Mouse (Mus musculus) midbrain, embryonic 15.5 days (tissue): Measurements from ENCODE around the gene Dvl3. TPM values are rescaled to one million over a fixed set of nuclear protein-coding genes. Genes with fewer than 3 reads are reported as not detected.
"Not testable (repeated sequence)": the region's sequence is repeated elsewhere in the genome, so short reads cannot be mapped to it uniquely, and the experiment has no call there.

ENCODE experiments used
- ATAC-seq: fragments of 200-750 bp; cut with Nextera tagmentation; replicated peaks from 2 replicates; pipeline ENCODE4 v1.8.0; 2017; ENCODE audit warnings: moderate TSS enrichment
- H3K27ac ChIP-seq: fragments of 300-500 bp; sonication (generic); 2 replicates; pipeline ENCODE4 v1.5.1; 2015; ENCODE audit warnings: mild to moderate bottlenecking, inconsistent platforms
- H3K27me3 ChIP-seq: fragments of 300-500 bp; sonication (generic); replicated peaks from 2 replicates; pipeline ENCODE4 v1.6.1; 2015; ENCODE audit warnings: inconsistent platforms
- H3K36me3 ChIP-seq: fragments of 300-500 bp; sonication (generic); replicated peaks from 2 replicates; pipeline ENCODE4 v1.6.1; 2015; ENCODE audit warnings: inconsistent platforms
- H3K4me1 ChIP-seq: fragments of 300-500 bp; sonication (generic); 2 replicates; pipeline ENCODE4 v1.6.1; 2015; ENCODE audit warnings: inconsistent platforms
- H3K4me2 ChIP-seq: fragments of 300-500 bp; sonication (generic); 2 replicates; pipeline ENCODE4 v1.6.1; 2015; ENCODE audit warnings: inconsistent platforms, mild to moderate bottlenecking, moderate library complexity
- H3K4me3 ChIP-seq: fragments of 300-500 bp; sonication (generic); 2 replicates; pipeline ENCODE4 v1.5.1; 2015; ENCODE audit warnings: mild to moderate bottlenecking, inconsistent platforms
- H3K9ac ChIP-seq: fragments of 300-500 bp; sonication (generic); 2 replicates; pipeline ENCODE4 v1.6.1; 2015; ENCODE audit warnings: mild to moderate bottlenecking, inconsistent platforms
- H3K9me3 ChIP-seq: fragments of 300-500 bp; sonication (generic); 2 replicates; pipeline ENCODE4 v1.6.1; 2016; ENCODE audit warnings: inconsistent platforms
- WGBS: fragments of 180-500 bp; shearing (Covaris S2); methylation state at CpG from one replicate; pipeline ENCODE4 v1.1.7; 2015; ENCODE audit warnings: mixed read lengths; 5-methylcytosine and 5-hydroxymethylcytosine counted together
- polyA plus RNA-seq: library from polyadenylated mRNA; unstranded; fragments of >200 nt; fragmentation: Nextera tagmentation; extraction: Ambion mirVana; gene quantifications from 2 replicates; pipeline ENCODE4 v1.2.1, GENCODE M21; 2015

The Dvl3 gene
- polyA plus RNA-seq, 1 experiment from 2014 or later: 43.8 TPM

- 97% methylated on average over 7 of the region's 7 CpGs for WGBS
- not testable (repeated sequence) for H3K4me1 ChIP-seq, H3K4me3 ChIP-seq, H3K4me2 ChIP-seq, H3K27me3 ChIP-seq, H3K9me3 ChIP-seq, ATAC-seq, H3K9ac ChIP-seq, H3K36me3 ChIP-seq, H3K27ac ChIP-seq
These were observed 33.1 kb upstream of the Dvl3 start for GRCm38 (mm10) chr16:20483716-20484115.

DNA sequence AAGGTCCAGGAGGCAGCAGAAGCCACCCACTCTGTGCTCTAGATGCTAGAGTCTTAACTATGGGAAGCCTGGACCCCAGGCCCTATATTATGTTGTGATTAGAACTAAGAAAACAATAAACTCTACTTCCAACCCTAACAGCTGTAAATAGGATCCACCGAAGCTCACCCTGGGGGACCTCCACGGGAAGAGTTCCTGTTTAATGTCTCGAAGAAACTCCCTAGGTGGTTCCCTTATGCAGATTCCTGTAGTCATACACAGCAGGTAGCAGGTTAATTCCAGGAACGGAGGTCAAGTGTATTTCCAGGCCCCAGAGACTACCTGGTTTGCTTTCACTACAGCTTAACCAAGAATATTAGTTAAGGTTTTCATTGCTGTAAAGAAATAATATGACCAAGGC lies 31.7 kb upstream of the Dvl3 start:
- no peak overlapping the region for H3K9ac ChIP-seq
- no peak for ATAC-seq
- no peak overlapping the region for H3K4me3 ChIP-seq
- no peak overlapping the region for H3K4me2 ChIP-seq
- H3K4me1 ChIP-seq: no peaks in the 10 kb centered on the region
- WGBS: 39% methylated on average over 4 of the region's 4 CpGs
- H3K27me3 ChIP-seq: no peaks in the 10 kb centered on the region
- H3K9me3 ChIP-seq: no peaks in the 10 kb centered on the region
- no peak overlapping the region for H3K27ac ChIP-seq
- H3K36me3 ChIP-seq: no peaks in the 10 kb centered on the region

GRCm38 (mm10) chr16:20486048-20486447 lies 30.7 kb upstream of the Dvl3 start:
- no peaks in the 10 kb centered on the region for H3K4me1 ChIP-seq
- H3K9ac ChIP-seq: no peak overlapping the region
- no peaks in the 10 kb centered on the region for H3K36me3 ChIP-seq
- no peak overlapping the region for H3K4me2 ChIP-seq
- 45% methylated on average over 3 of the region's 3 CpGs for WGBS
- ATAC-seq: no peak
- no peak overlapping the region for H3K27ac ChIP-seq
- no peaks in the 10 kb centered on the region for H3K9me3 ChIP-seq
- H3K4me3 ChIP-seq: no peak overlapping the region
- H3K27me3 ChIP-seq: no peaks in the 10 kb centered on the region

GRCm38 (mm10) chr16:20488151-20488550 lies 28.6 kb upstream of the Dvl3 start:
- Histone ChIP-seq H3K9me3 (no peaks in the 10 kb centered on the region), H3K4me2 (no peak overlapping the region), H3K4me1 (no peaks in the 10 kb centered on the region), H3K4me3 (no peak overlapping the region), H3K27me3 (no peaks in the 10 kb centered on the region), H3K27ac (no peak overlapping the region), H3K9ac (no peak overlapping the region), H3K36me3 (no peaks in the 10 kb centered on the region)
- ATAC-seq: no peak
- WGBS: 85% methylated on average over 1 of the region's 1 CpGs

DNA sequence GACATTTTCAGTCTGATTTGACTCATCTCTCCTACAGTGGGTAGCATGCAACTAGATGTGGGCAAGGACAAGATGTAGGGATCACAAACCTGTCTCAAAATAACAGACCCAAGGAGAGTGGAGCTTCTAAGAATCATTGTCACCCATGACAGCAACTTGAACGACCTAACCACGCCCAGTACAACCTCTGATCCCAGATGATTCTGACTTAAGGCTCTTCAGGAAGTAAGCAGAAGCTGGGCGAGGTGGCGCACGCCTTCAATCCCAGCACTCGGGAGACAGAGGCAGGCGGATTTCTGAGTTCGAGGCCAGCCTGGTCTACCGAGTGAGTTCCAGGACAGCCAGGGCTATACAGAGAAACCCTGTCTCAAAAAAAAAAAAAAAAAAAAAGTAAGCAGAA lies 28.0 kb upstream of the Dvl3 start:
- H3K27me3 ChIP-seq, H3K4me3 ChIP-seq, ATAC-seq, H3K9ac ChIP-seq, H3K9me3 ChIP-seq, H3K4me2 ChIP-seq, H3K27ac ChIP-seq, H3K36me3 ChIP-seq, H3K4me1 ChIP-seq: not testable (repeated sequence)
- WGBS: 89% methylated on average over 9 of the region's 9 CpGs

GRCm38 (mm10) chr16:20489233-20489632 lies 27.5 kb upstream of the Dvl3 start:
- no peak overlapping the region for H3K4me2 ChIP-seq
- H3K27ac ChIP-seq: no peak overlapping the region
- H3K27me3 ChIP-seq: no peaks in the 10 kb centered on the region
- no peaks in the 10 kb centered on the region for H3K36me3 ChIP-seq
- WGBS: 89% methylated on average over 2 of the region's 2 CpGs
- H3K9me3 ChIP-seq: no peaks in the 10 kb centered on the region
- H3K9ac ChIP-seq: no peak overlapping the region
- no peak overlapping the region for H3K4me3 ChIP-seq
- H3K4me1 ChIP-seq: no peaks in the 10 kb centered on the region
- ATAC-seq: no peak

DNA sequence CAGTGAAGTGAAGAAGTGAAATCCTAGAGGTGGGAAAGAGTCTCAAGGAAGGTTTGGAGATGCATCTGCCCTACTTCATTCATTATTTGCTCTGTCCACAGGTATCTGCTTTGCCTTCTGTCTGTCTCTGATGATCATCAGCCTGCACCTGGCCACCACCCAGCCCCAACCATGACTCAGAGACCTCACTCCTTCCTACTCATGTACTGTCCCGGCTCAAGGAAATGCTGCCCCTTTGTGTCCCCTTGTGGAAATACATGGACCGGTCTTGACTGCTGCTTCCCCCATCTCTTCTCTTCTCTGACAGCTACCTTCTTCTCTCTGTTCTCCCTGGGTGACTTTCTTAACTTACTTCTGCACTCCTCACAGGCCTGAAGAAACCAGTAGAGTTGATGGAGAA lies 26.2 kb upstream of the Dvl3 start:
- Histone ChIP-seq H3K27me3 (no peaks in the 10 kb centered on the region), H3K27ac (no peak overlapping the region), H3K9ac (no peak overlapping the region), H3K9me3 (no peaks in the 10 kb centered on the region), H3K4me1 (no peaks in the 10 kb centered on the region), H3K4me3 (no peak overlapping the region), H3K4me2 (no peak overlapping the region), H3K36me3 (no peaks in the 10 kb centered on the region)
- ATAC-seq: no peak
- WGBS: 57% methylated on average over 2 of the region's 2 CpGs

- Histone ChIP-seq H3K4me2 (no peak overlapping the region), H3K9me3 (no peaks in the 10 kb centered on the region), H3K27me3 (no peaks in the 10 kb centered on the region), H3K9ac (no peak overlapping the region), H3K4me3 (no peak overlapping the region), H3K36me3 (no peaks in the 10 kb centered on the region), H3K4me1 (no peaks in the 10 kb centered on the region), H3K27ac (no peak overlapping the region)
- no peak for ATAC-seq
- WGBS: 76% methylated on average over 2 of the region's 2 CpGs
These were observed 25.5 kb upstream of the Dvl3 start for GRCm38 (mm10) chr16:20491301-20491700.

DNA sequence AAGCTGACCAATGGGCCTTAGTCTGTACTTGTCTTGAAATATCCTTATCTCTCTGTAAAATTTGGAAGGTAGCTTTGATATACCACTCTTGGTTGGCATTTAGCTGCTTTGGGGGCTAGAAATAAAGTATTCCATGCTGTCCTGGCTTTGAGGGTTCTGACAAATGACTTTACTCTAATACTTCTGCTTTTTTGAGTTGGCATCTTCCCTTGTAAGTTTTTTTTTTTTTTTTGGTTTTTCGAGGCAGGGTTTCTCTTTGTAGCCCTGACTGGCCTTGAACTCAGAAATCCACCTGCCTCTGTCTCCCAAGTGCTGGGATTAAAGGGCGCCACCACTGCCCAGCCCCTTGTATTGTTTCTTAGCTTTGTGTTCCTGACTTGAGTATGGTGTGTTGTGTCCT lies 23.3 kb upstream of the Dvl3 start:
- no peak overlapping the region for H3K27ac ChIP-seq
- no peaks in the 10 kb centered on the region for H3K9me3 ChIP-seq
- 84% methylated on average over 2 of the region's 2 CpGs for WGBS
- no peak overlapping the region for H3K4me2 ChIP-seq
- H3K9ac ChIP-seq: no peak overlapping the region
- H3K27me3 ChIP-seq: peaks cover 7% of the 10 kb centered on the region; the same call in 1 of the 2 replicates
- no peak for ATAC-seq
- no peaks in the 10 kb centered on the region for H3K36me3 ChIP-seq
- H3K4me1 ChIP-seq: peaks cover 13% of the 10 kb centered on the region
- no peak overlapping the region for H3K4me3 ChIP-seq

- H3K9ac ChIP-seq: peak overlapping the region; percentile 27
- peak; percentile 4; the same call in 1 of the 2 replicates for ATAC-seq
These were observed 19.8 kb upstream of the Dvl3 start for GRCm38 (mm10) chr16:20496671-20497600.

GRCm38 (mm10) chr16:20497980-20498676 lies 18.7 kb upstream of the Dvl3 start:
- 12% methylated on average over 16 of the region's 16 CpGs for WGBS
- Histone ChIP-seq H3K4me1 (peaks cover 22% of the 10 kb centered on the region), H3K4me3 (peak overlapping the region; percentile 94), H3K27me3 (peaks cover 7% of the 10 kb centered on the region; the same call in 1 of the 2 replicates), H3K36me3 (peaks cover 21% of the 10 kb centered on the region), H3K27ac (peak overlapping the region; percentile 86), H3K4me2 (peak overlapping the region; percentile 76), H3K9me3 (no peaks in the 10 kb centered on the region), H3K9ac (peak overlapping the region; percentile 92)
- no peak; the same call in 1 of the 2 replicates for ATAC-seq

More at GRCm38 (mm10) chr16:20496671-20497600, 19.8 kb upstream of the Dvl3 start:
- Histone ChIP-seq H3K27ac (no peak overlapping the region), H3K4me1 (peaks cover 22% of the 10 kb centered on the region), H3K36me3 (peaks cover 10% of the 10 kb centered on the region), H3K27me3 (peaks cover 7% of the 10 kb centered on the region; the same call in 1 of the 2 replicates), H3K4me2 (peak overlapping the region; percentile 48), H3K4me3 (peak overlapping the region; percentile 24), H3K9me3 (no peaks in the 10 kb centered on the region)
- WGBS: 20% methylated on average over 25 of the region's 25 CpGs

GRCm38 (mm10) chr16:20498677-20499475 lies 17.9 kb upstream of the Dvl3 start, which contains the start of gene Eif2b5:
TSS of gene Eif2b5 (plus strand) at chr16:20498817.
- H3K9ac ChIP-seq: peak within 1 kb of the TSS; percentile 92
- peak; percentile 96 for ATAC-seq

More at GRCm38 (mm10) chr16:20498677-20499475, 17.9 kb upstream of the Dvl3 start, which contains the start of gene Eif2b5:
- Histone ChIP-seq H3K36me3 (peaks cover 29% of the 10 kb centered on the region), H3K4me1 (peaks cover 22% of the 10 kb centered on the region), H3K27me3 (peaks cover 7% of the 10 kb centered on the region; the same call in 1 of the 2 replicates), H3K9me3 (no peaks in the 10 kb centered on the region), H3K4me3 (peak within 1 kb of the TSS; percentile 94), H3K27ac (peak within 1 kb of the TSS; percentile 86), H3K4me2 (peak within 1 kb of the TSS; percentile 76)
- under 1% methylated on average over 49 of the region's 49 CpGs for WGBS
